Mouse (Mus musculus): ENCODE data around the gene Olfr1458.

The Olfr1458 gene

DNA sequence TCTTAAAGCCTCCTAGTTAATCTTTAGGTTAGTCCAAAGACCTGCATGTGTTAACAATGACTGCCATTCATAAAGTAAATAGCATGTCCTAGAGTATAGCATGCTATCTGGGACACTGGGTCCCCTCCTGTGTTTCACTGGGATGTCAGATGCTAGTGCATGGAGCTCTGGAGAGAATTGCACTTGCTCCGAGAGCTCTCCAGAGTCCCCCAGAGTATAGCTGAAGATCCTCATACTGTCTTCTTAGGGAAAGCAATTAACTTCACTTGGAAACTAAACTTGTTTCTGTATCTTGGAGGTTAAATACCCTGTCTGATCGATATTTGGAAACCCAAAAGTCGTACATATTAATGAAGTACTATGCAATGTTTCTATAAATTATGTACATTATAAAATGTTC is at the start of gene Olfr1458:
Gene Olfr1458, minus strand, starts transcription at position 101 of the 400 bp plus-strand sequence.
- DNase-seq (ENCODE audit: low read depth, low spot score): no peak

DNA sequence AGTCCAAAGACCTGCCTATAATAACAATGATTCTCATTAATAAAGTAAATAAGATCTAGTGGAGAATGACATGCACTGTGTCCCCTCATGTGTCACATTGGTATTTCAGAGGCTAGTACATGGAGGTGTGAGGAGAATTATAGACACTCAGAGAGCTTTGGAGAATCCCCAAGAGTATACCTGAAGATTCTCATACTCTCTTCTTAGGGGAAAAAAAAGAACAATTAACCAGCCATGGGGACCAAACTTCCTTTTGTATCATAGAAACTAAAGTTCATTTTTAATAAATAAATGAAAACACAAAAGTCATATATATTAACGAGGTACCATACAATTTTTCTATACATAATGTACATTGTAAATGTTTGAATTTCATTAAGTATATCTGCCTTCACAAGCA is 42.9 kb upstream of the Olfr1458 start, which contains the start of gene Olfr1459:
Gene Olfr1459, minus strand, starts transcription at position 101 of the 400 bp plus-strand sequence.
- no peak for DNase-seq (ENCODE audit: low read depth, low spot score)

DNA sequence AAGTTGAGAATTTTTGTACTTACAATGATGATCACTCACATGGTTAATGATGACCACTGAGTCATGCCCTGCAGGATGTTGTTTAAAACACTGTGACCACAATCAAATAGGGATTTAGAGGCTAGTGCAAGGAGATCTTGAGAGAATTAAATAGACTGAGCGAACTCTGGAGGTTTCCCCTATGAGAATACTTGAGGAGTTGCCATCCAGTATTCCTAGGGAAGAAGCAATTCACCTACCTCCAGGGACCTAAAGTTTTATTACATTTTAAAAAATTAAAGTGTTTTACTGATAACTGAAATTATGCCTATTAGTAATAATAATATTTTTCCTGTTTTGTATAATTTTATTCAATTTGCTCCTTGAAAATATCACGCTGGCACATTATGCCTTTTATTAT is 8.8 kb downstream of the Olfr1458 start, which contains the start of gene Olfr1457:
Gene Olfr1457, minus strand, starts transcription at position 101 of the 400 bp plus-strand sequence.
- no peak for DNase-seq (ENCODE audit: low read depth, low spot score)

DNA sequence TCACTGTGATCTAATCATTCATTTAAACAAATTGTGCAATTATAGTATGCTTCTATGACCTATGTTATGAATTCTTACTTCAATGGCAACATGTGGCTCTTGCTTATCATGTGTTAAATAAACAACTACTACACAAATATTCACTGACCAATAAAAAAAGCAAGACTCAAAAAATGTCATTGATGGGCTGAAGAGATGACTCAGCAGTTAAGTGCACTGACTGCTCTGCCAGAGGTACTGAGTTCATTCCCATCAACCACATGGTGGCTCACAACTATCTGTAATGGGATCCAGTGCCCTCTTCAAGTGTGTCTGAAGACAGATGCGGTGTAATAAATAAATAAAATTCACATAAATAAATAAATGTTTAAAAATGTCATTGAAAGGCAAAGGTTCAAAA is 12.7 kb downstream of the Olfr1458 start:
- DNase-seq (ENCODE audit: low read depth, low spot score): no peak

DNA sequence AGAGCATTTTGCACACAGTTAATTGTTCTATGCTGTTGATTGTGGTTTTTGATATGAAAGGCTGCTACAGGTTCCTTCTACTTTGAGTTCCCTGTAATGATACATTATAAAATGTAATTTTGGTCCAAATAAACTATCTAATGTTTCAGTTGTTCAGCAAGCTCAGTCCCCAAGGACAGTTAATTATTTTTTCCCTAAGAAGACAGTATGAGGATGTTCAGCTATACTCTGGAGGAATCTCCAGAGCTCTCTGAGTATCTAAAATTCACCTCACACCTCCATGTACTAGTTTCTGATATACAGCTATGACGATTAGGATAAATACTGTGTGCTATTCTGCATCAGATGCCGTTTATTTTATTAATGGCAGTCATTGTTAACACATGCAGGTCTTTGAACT is 46.3 kb downstream of the Olfr1458 start, which contains the start of gene Olfr1454:
Gene Olfr1454, plus strand, starts transcription at position 301 of the 400 bp plus-strand sequence.
- DNase-seq (ENCODE audit: low read depth, low spot score): no peak

All from R1 (cell line).